Mouse (Mus musculus) lung, embryonic 14.5 days (tissue): ENCODE data around the gene Mrtfb. TPM values are rescaled to one million over a fixed set of nuclear protein-coding genes. Genes with fewer than 3 reads are reported as not detected.
"Not testable (repeated sequence)": the region's sequence is repeated elsewhere in the genome, so short reads cannot be mapped to it uniquely, and the experiment has no call there.

Source experiments
- ATAC-seq: fragments of 200-750 bp; cut with Nextera tagmentation; 2 replicates; pipeline ENCODE4 v1.8.0; 2017; ENCODE audit warnings: mild to moderate bottlenecking, moderate TSS enrichment, moderate library complexity; ENCODE audit not compliant: insufficient read depth
- DNase-seq: peaks from one replicate; pipeline ENCODE4 v3.0.0-alpha.2; 2015
- H3K27ac ChIP-seq: fragments of 300-500 bp; sonication (generic); 2 replicates; pipeline ENCODE4 v1.5.1; 2014; ENCODE audit warnings: low read depth, mild to moderate bottlenecking, moderate library complexity
- H3K27me3 ChIP-seq: fragments of 300-500 bp; sonication (generic); 2 replicates; pipeline ENCODE4 v1.6.1; 2014; ENCODE audit warnings: low read length, control low read depth; ENCODE audit not compliant: insufficient read depth
- H3K36me3 ChIP-seq: fragments of 300-500 bp; sonication (generic); 2 replicates; pipeline ENCODE4 v1.6.1; 2014; ENCODE audit warnings: control low read depth; ENCODE audit not compliant: insufficient read depth
- H3K4me1 ChIP-seq: fragments of 300-500 bp; sonication (generic); 2 replicates; pipeline ENCODE4 v1.6.1; 2014; ENCODE audit warnings: antibody characterized with exemption, control low read depth; ENCODE audit not compliant: insufficient read depth
- H3K4me2 ChIP-seq: fragments of 300-500 bp; sonication (generic); 2 replicates; pipeline ENCODE4 v1.6.1; 2014; ENCODE audit warnings: mild to moderate bottlenecking
- H3K4me3 ChIP-seq: fragments of 300-500 bp; sonication (generic); 2 replicates; pipeline ENCODE4 v1.5.1; 2014; ENCODE audit warnings: low read depth, low read length
- H3K9ac ChIP-seq: fragments of 300-500 bp; sonication (generic); 2 replicates; pipeline ENCODE4 v1.6.1; 2014
- H3K9me3 ChIP-seq: fragments of 300-500 bp; sonication (generic); 2 replicates; pipeline ENCODE4 v1.6.1; 2016; ENCODE audit warnings: low read depth, low read length, control low read depth
- CTCF ChIP-seq: IDR thresholded peaks from 2 replicates; pipeline ENCODE4 v1.5.1; 2016; ENCODE audit warnings: antibody characterized with exemption, low read depth
- WGBS: fragments of 180-500 bp; shearing (Covaris S2); extraction: QIAGEN DNeasy Blood & Tissue Kit; methylation state at CpG from one replicate; pipeline ENCODE4 v1.1.7; 2014; 5-methylcytosine and 5-hydroxymethylcytosine counted together
- polyA plus RNA-seq: library from polyadenylated mRNA; unstranded; fragments of >200 nt; fragmentation: Nextera tagmentation; extraction: Ambion mirVana; gene quantifications from 2 replicates; pipeline ENCODE4 v1.2.1, GENCODE M21; 2014

The Mrtfb gene
- polyA plus RNA-seq, 1 experiment from 2014 or later: 33.9 TPM

DNA sequence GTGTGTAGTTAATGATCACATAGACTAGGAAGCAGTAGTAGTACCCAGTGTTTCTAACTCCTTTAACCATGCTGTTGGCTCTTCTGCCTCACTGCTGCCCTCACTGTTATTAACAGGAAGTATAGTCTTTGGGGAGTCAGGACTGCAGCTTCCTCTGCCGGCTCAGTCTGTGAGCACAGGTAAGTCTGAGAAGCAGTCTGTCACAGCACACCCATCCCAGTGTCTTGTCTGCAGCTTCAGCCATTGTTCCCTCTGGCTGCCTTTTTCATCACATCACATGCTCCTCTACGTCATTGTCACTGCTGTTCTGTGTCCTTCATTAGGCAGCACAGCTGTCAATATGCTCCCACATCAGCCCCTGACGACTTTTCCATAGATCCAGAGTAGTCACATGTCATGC, 75.6 kb downstream of the Mrtfb start:
- WGBS: 59% methylated on average over 3 of the region's 3 CpGs

DNA sequence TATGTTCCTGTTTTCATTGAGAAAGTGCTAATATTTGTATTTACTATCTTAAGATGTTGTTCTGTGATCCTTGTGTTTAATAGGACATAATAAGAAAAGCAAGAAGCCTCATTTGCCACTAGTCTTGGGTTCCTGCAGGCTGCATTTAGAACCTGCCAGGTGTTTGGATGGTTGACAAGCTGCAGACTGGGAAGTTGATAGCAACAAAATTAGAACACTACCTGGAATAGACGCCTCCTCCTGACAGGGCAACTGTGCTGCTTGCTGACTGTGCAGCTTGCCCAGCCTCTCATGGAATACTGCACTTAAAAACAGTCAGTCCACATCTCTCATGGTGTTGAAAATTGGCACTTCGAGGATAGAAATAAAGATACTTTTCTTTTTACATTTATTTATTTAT, 76.3 kb downstream of the Mrtfb start:
- Histone ChIP-seq H3K36me3 (peaks cover under 1% of the 10 kb centered on the region; the same call in 1 of the 2 replicates), H3K4me3 (no peak overlapping the region), H3K4me2 (no peak overlapping the region), H3K9ac (no peak overlapping the region), H3K4me1 (no peaks in the 10 kb centered on the region), H3K9me3 (no peaks in the 10 kb centered on the region), H3K27me3 (no peaks in the 10 kb centered on the region), H3K27ac (no peak overlapping the region)
- TF ChIP-seq CTCF: no peak
- ATAC-seq (no peak), DNase-seq (no peak)
- 87% methylated on average over 2 of the region's 2 CpGs for WGBS

More for the DNA sequence above, 75.6 kb downstream of the Mrtfb start:
- no peaks in the 10 kb centered on the region for H3K27me3 ChIP-seq
- H3K27ac ChIP-seq: no peak overlapping the region
- no peaks in the 10 kb centered on the region for H3K4me1 ChIP-seq
- H3K4me2 ChIP-seq: no peak overlapping the region
- ATAC-seq (no peak), DNase-seq (no peak)
- no peak overlapping the region for H3K9ac ChIP-seq
- no peak for TF ChIP-seq CTCF
- no peaks in the 10 kb centered on the region for H3K9me3 ChIP-seq
- no peak overlapping the region for H3K4me3 ChIP-seq
- peaks cover 7% of the 10 kb centered on the region; the same call in 1 of the 2 replicates for H3K36me3 ChIP-seq

DNA sequence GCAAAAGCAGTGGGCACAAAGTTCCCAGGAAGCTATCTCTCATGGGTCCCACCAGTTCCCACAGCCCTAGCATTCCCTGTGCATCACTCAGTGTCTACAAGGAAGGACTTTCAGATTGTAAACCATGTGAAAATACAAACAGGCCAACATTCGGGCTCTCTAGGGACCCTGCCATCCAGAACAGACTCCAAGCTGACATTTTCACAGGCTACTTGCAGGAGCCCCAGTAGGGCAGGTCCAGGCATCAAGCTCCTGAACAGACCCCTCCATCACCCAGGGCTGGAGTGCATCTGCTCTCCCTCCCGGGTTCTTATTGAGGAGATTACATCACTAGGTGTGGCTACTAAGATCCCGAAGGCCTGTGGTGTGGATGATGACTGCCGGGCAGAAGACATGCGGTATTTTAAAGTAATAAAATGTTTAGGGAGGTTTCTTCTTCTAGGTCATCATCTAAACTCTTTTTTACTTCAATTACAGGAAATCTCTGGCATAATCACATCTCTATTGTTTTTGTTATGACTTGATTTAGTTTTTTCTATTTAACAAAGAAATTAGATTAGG, 77.6 kb downstream of the Mrtfb start:
- H3K9me3 ChIP-seq: no peaks in the 10 kb centered on the region
- no peak for TF ChIP-seq CTCF
- H3K4me1 ChIP-seq: no peaks in the 10 kb centered on the region
- no peaks in the 10 kb centered on the region for H3K36me3 ChIP-seq
- H3K27me3 ChIP-seq: no peaks in the 10 kb centered on the region
- no peak overlapping the region for H3K9ac ChIP-seq
- H3K4me2 ChIP-seq: no peak overlapping the region
- DNase-seq (no peak), ATAC-seq (no peak)
- WGBS: 68% methylated on average over 5 of the region's 5 CpGs
- no peak overlapping the region for H3K27ac ChIP-seq
- no peak overlapping the region for H3K4me3 ChIP-seq

DNA sequence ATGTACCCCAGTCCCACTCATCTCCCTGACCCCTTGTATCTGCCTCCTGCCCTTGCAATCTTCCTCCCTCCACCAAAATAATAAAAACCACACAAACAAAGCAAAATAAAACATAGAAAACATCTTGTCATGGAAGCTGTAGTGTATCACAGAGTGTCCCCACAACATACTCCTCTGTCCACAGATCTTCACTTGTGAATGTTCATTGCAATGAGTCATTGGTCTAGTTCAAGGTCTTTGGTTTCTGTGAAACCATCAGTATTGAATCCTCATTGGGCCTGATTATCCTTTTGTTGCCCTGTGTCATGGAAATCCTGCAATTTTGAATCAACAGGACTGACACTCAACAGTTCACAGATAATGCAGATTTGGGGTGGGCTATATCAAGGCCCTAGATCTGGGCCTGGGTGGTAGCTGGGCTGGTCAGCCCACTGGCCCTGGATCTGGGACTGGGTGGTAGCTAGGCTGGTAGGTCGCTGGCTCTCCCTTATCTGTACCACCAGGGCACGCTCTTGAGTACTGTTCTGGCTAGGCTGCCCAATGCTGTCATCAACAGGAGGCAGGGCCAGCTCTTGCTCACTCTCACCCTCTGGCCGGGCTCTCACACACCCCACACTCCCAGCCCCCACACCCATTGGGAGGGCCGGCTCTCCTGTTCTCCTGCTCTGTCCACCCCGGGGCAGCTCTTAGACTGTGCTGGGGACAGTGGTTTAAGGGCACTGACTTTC, 80.4 kb downstream of the Mrtfb start:
- Histone ChIP-seq H3K4me1 (no peaks in the 10 kb centered on the region), H3K9me3 (no peaks in the 10 kb centered on the region), H3K27me3 (no peaks in the 10 kb centered on the region), H3K9ac (no peak overlapping the region), H3K4me3 (no peak overlapping the region), H3K27ac (no peak overlapping the region), H3K36me3 (no peaks in the 10 kb centered on the region), H3K4me2 (no peak overlapping the region)
- ATAC-seq (no peak), DNase-seq (no peak)
- 64% methylated on average over 5 of the region's 5 CpGs for WGBS
- peak; percentile 25 for TF ChIP-seq CTCF

DNA sequence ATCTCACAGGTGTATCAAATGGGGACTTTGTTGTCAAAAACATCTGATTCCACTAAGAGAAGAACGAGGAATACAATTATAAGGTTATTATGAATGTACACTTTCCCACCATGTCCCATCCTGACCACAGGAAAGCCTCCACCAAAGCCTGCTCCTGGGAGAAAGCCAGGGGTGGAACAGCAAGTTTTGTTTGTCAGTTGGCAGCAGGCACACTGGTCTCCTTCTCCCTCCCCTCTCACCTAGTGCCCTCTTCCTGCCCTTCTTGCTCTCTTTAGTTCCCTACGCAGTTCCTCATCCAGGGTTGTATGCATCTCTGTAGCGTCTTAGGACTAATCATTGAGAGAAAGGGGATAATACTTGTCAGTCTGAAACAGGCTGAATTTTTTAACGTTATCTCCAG, 81.8 kb downstream of the Mrtfb start:
- DNase-seq (no peak), ATAC-seq (no peak)
- Histone ChIP-seq H3K4me2 (no peak overlapping the region), H3K36me3 (no peaks in the 10 kb centered on the region), H3K9me3 (no peaks in the 10 kb centered on the region), H3K9ac (no peak overlapping the region), H3K4me1 (no peaks in the 10 kb centered on the region), H3K4me3 (no peak overlapping the region), H3K27ac (no peak overlapping the region), H3K27me3 (no peaks in the 10 kb centered on the region)
- TF ChIP-seq CTCF: no peak
- WGBS: 47% methylated on average over 4 of the region's 4 CpGs

DNA sequence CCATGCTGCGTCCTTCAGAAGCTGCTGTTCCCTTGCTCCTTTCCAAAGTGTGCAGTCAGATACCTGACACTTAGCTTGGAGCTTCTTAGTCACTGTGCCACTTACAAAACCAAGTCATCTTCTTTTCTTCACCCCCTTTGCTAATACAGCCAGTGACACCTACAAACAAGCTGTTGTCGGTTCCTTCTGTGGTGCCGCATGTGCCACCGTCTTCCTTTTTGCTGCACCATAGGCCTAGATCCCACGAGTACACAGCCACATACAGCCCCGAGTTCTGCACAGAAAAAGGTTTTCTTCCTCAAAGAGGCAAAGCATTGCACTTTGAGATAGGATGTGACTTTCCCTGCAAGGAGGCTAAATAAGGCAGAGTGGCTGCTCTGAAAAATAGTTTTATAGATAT, 83.2 kb downstream of the Mrtfb start:
- 87% methylated on average over 6 of the region's 6 CpGs for WGBS
- no peak for ATAC-seq
- H3K36me3 ChIP-seq: no peaks in the 10 kb centered on the region
- no peak overlapping the region for H3K4me2 ChIP-seq
- H3K4me3 ChIP-seq: no peak overlapping the region
- no peak for TF ChIP-seq CTCF
- no peaks in the 10 kb centered on the region for H3K4me1 ChIP-seq
- H3K27ac ChIP-seq: no peak overlapping the region
- H3K9ac ChIP-seq: no peak overlapping the region
- no peak for DNase-seq
- H3K9me3 ChIP-seq: no peaks in the 10 kb centered on the region
- no peaks in the 10 kb centered on the region for H3K27me3 ChIP-seq

DNA sequence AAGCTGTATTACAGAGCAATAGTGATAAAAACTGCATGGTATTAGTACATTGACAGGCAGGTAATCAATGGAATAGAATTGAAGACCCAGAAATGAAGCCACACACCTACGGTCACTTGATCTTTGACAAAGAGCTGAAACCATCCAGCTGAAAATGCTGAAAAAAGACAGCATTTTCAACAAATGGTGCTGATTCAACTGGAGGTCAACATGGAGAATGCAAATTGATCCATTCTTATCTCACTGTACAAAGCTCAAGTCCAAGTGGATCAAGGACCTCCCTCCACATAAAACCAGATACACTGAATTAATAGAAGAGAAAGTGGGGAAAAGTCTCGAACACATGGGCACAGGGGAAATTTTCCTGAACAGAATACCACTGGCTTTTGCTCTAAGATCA, 89.5 kb downstream of the Mrtfb start:
- H3K4me2 ChIP-seq, DNase-seq, H3K27ac ChIP-seq, H3K36me3 ChIP-seq, H3K27me3 ChIP-seq, H3K4me3 ChIP-seq, H3K4me1 ChIP-seq, H3K9ac ChIP-seq, H3K9me3 ChIP-seq, ATAC-seq: not testable (repeated sequence)
- WGBS: 89% methylated on average over 2 of the region's 2 CpGs
